Mouse (Mus musculus): Measurements from ENCODE around the gene Hck. TPM values are rescaled to one million over a fixed set of nuclear protein-coding genes. Genes with fewer than 3 reads are reported as not detected.
A peak's percentile ranks its signal among the peaks of the same experiment; 100 is the strongest.

Hck gene
- polyA plus RNA-seq, 1 experiment from 2014 or later: 1.9 TPM

GRCm38 (mm10) chr2:153157270-153157669 lies 49.0 kb downstream of the Hck start:
- Histone ChIP-seq H3K9me3 (replicated peaks) (no peaks in the 10 kb centered on the region), H3K4me1 (replicated peaks) (peaks cover 4% of the 10 kb centered on the region), H3K9ac (no peak overlapping the region), H3K4me2 (no peak overlapping the region), H3K27ac (no peak overlapping the region), H3K27me3 (no peaks in the 10 kb centered on the region), H3K36me3 (no peaks in the 10 kb centered on the region), H3K4me3 (no peak overlapping the region)
- 76% methylated on average over 3 of the region's 3 CpGs for WGBS
- ATAC-seq (replicated peaks; ENCODE audit: insufficient number of reproducible peaks, insufficient read depth, low FRiP score, low read depth): no peak

GRCm38 (mm10) chr2:153160133-153160532 lies 51.9 kb downstream of the Hck start:
- Histone ChIP-seq H3K9ac (no peak overlapping the region), H3K27ac (no peak overlapping the region), H3K36me3 (no peaks in the 10 kb centered on the region), H3K9me3 (replicated peaks) (no peaks in the 10 kb centered on the region), H3K4me1 (replicated peaks) (peaks cover 13% of the 10 kb centered on the region), H3K4me3 (no peak overlapping the region), H3K27me3 (no peaks in the 10 kb centered on the region), H3K4me2 (no peak overlapping the region)
- WGBS: 80% methylated on average over 5 of the region's 5 CpGs
- ATAC-seq (replicated peaks; ENCODE audit: insufficient number of reproducible peaks, insufficient read depth, low FRiP score, low read depth): no peak

DNA sequence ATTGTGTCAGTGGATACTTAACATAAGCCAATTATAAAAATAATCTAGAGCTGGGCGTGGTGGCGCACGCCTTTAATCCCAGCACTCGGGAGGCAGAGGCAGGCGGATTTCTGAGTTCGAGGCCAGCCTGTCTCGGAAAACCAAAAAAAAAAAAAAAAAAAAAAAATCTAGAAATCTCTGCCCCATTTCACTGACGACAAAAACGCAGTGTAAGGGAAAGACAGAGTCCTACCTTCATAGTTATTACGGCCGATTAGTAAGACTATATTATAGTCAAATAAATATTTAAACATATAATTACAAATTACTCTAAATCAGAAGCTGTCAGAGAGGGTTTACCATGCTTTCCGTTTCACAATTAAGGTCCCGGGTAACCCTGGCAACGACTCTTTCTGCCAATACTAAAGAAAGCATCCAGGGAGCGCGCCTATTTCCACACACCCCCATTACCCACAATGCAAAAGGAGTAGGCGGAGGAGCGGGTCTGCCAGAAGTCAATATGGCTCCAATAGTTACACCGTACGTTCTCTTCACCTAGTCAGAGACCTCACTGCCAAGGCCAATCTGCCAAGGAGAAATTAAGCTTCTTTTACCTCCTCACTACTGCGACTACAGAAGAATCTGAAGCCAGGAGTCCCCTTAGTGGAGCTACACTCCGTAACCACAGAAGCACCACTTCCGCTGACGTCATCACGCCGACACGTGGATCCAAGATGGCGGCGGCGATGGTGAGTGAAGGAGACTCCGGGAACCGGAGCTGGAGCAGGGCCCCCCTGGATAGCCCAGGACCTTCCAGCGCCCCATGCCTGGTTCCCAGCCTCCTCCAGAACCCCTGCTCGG lies 52.8 kb downstream of the Hck start, which contains the start of gene Tm9sf4:
Gene Tm9sf4 (plus strand): TSS at position 460 of the 840 bp plus-strand sequence.
- peak within 1 kb of the TSS; percentile 96 for H3K4me3 ChIP-seq
- H3K4me1 ChIP-seq (replicated peaks): peaks cover 13% of the 10 kb centered on the region
- peak within 1 kb of the TSS; percentile 96 for H3K4me2 ChIP-seq
- ATAC-seq (replicated peaks; ENCODE audit: insufficient number of reproducible peaks, insufficient read depth, low FRiP score, low read depth): peak; percentile 87
- H3K9me3 ChIP-seq (replicated peaks): no peaks in the 10 kb centered on the region
- H3K27me3 ChIP-seq: no peaks in the 10 kb centered on the region
- peak within 1 kb of the TSS; percentile 91 for H3K9ac ChIP-seq
- H3K27ac ChIP-seq: peak within 1 kb of the TSS; percentile 96
- 9% methylated on average over 34 of the region's 34 CpGs for WGBS
- no peaks in the 10 kb centered on the region for H3K36me3 ChIP-seq

GRCm38 (mm10) chr2:153161684-153162080 lies 53.4 kb downstream of the Hck start:
- WGBS: under 1% methylated on average over 16 of the region's 16 CpGs
- peak overlapping the region; percentile 91 for H3K9ac ChIP-seq
- H3K4me1 ChIP-seq (replicated peaks): peaks cover 13% of the 10 kb centered on the region
- H3K36me3 ChIP-seq: no peaks in the 10 kb centered on the region
- no peaks in the 10 kb centered on the region for H3K9me3 ChIP-seq (replicated peaks)
- H3K27me3 ChIP-seq: no peaks in the 10 kb centered on the region
- H3K4me3 ChIP-seq: peak overlapping the region; percentile 96
- H3K27ac ChIP-seq: peak overlapping the region; percentile 96
- peak overlapping the region; percentile 96 for H3K4me2 ChIP-seq
- peak; percentile 41 for ATAC-seq (replicated peaks; ENCODE audit: insufficient number of reproducible peaks, insufficient read depth, low FRiP score, low read depth)

DNA sequence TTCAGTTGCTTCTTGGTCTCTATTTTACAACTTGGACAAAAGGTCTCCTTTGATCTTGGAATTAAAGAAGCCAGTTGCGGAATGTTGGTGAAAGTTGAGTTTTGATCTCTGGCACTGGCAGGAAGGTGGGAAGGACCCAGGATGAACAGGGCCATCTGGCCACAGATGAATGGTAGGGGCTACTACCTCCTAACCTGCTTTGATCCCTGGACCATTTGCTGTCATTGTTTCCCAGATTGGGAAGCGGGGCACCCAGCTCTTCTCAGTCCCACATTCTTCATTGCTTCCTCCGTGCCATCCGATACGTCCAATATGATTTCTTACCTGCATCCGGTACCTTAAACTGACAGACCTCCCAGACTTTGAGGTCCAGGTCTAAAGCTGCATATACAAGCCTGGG lies 58.9 kb downstream of the Hck start:
- Histone ChIP-seq H3K36me3 (no peaks in the 10 kb centered on the region), H3K27me3 (no peaks in the 10 kb centered on the region), H3K4me2 (no peak overlapping the region), H3K9ac (no peak overlapping the region), H3K4me3 (no peak overlapping the region), H3K4me1 (replicated peaks) (peaks cover 17% of the 10 kb centered on the region), H3K27ac (no peak overlapping the region), H3K9me3 (replicated peaks) (no peaks in the 10 kb centered on the region)
- ATAC-seq (replicated peaks; ENCODE audit: insufficient number of reproducible peaks, insufficient read depth, low FRiP score, low read depth): no peak
- 68% methylated on average over 6 of the region's 6 CpGs for WGBS

DNA sequence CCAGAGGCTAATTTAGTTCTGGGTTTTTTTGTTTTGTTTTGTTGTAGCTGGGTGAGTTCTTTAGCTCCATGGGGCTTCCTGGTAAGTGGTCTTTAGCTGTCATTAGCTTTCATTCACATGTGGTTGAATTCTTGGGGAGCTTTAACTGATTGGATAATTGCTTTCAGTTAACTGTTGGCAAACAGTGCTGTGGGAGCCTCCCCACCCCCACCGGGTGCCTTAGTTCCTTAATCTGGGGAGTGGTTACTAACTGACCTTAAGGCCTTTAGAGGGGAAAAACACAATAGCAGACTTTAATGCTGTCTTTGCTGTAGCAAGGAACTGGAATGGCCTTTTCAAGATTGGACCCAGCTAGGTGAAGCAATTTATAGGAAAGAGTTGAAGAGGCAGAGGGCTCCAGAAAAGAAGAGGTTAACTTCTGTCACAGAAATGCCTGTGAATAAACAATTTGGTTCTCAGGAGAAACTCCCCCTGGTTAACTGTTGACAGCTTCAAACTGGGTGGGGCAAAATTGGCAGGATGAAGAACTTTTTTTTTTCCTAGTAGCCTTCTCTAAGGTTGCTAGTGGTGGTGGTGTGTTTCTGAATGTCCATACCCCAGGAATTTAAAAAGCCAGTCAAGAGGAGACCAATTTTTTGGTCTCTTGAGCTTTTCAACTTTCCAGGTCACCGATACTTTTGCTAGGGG lies 60.0 kb downstream of the Hck start:
- Histone ChIP-seq H3K9ac (no peak overlapping the region), H3K4me1 (replicated peaks) (peaks cover 7% of the 10 kb centered on the region), H3K4me2 (no peak overlapping the region), H3K27me3 (no peaks in the 10 kb centered on the region), H3K27ac (no peak overlapping the region), H3K9me3 (replicated peaks) (no peaks in the 10 kb centered on the region), H3K4me3 (no peak overlapping the region), H3K36me3 (no peaks in the 10 kb centered on the region)
- 29% methylated on average over 2 of the region's 2 CpGs for WGBS
- ATAC-seq (replicated peaks; ENCODE audit: insufficient number of reproducible peaks, insufficient read depth, low FRiP score, low read depth): no peak

GRCm38 (mm10) chr2:153170490-153171224 lies 62.4 kb downstream of the Hck start:
- H3K4me2 ChIP-seq: no peak overlapping the region
- ATAC-seq (replicated peaks; ENCODE audit: insufficient number of reproducible peaks, insufficient read depth, low FRiP score, low read depth): no peak
- no peaks in the 10 kb centered on the region for H3K36me3 ChIP-seq
- H3K27ac ChIP-seq: no peak overlapping the region
- H3K9me3 ChIP-seq (replicated peaks): no peaks in the 10 kb centered on the region
- peaks cover 7% of the 10 kb centered on the region for H3K4me1 ChIP-seq (replicated peaks)
- H3K27me3 ChIP-seq: no peaks in the 10 kb centered on the region
- H3K4me3 ChIP-seq: no peak overlapping the region
- WGBS: 70% methylated on average over 9 of the region's 9 CpGs
- H3K9ac ChIP-seq: no peak overlapping the region

- ATAC-seq (replicated peaks; ENCODE audit: insufficient number of reproducible peaks, insufficient read depth, low FRiP score, low read depth): no peak
Observed at GRCm38 (mm10) chr2:153171966-153172365, 63.7 kb downstream of the Hck start.

DNA sequence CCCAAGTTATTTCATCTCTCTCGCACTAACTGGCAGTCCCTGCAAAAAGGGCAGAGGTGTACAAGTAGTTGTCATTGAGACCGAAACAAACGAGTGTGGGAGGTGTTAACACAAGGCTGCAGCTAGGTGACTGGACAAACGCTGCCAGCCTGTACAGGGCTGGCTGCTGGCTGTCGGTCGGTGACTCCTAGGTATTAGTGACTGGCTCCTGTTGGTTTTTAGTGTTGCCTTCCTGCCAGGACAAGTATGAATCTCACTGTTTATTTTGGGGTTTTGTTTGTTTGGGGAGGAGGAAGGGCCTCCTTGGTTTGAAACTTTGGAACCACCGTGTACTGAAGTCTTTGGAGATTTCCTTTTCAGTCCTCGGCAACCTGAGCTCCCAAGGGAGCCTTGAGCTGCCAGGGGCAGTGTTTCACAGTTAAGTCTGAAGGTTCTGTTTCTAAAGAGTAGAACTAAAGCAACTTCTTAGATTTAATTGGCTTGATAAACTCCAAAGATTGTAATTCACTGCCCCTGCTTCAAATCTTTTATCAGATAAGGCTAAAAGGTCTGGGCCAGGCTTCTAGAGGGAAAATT lies 67.8 kb downstream of the Hck start:
- no peak overlapping the region for H3K27ac ChIP-seq
- H3K36me3 ChIP-seq: peaks cover 10% of the 10 kb centered on the region; the same call in 1 of the 2 replicates
- ATAC-seq (replicated peaks; ENCODE audit: insufficient number of reproducible peaks, insufficient read depth, low FRiP score, low read depth): no peak
- no peak overlapping the region for H3K9ac ChIP-seq
- WGBS: 49% methylated on average over 8 of the region's 8 CpGs
- no peaks in the 10 kb centered on the region for H3K9me3 ChIP-seq (replicated peaks)
- H3K4me3 ChIP-seq: no peak overlapping the region
- no peaks in the 10 kb centered on the region for H3K4me1 ChIP-seq (replicated peaks)
- H3K27me3 ChIP-seq: no peaks in the 10 kb centered on the region
- H3K4me2 ChIP-seq: no peak overlapping the region

More at GRCm38 (mm10) chr2:153171966-153172365, 63.7 kb downstream of the Hck start:
- H3K9me3 ChIP-seq (replicated peaks): no peaks in the 10 kb centered on the region
- H3K36me3 ChIP-seq: no peaks in the 10 kb centered on the region
- no peaks in the 10 kb centered on the region for H3K27me3 ChIP-seq
- no peak overlapping the region for H3K9ac ChIP-seq
- H3K4me1 ChIP-seq (replicated peaks): peaks cover 7% of the 10 kb centered on the region
- no peak overlapping the region for H3K4me2 ChIP-seq
- H3K27ac ChIP-seq: no peak overlapping the region
- WGBS: 91% methylated on average over 5 of the region's 5 CpGs
- H3K4me3 ChIP-seq: no peak overlapping the region

GRCm38 (mm10) chr2:153177188-153177587 lies 68.9 kb downstream of the Hck start:
- Histone ChIP-seq H3K27me3 (no peaks in the 10 kb centered on the region), H3K4me3 (no peak overlapping the region), H3K27ac (no peak overlapping the region), H3K9ac (no peak overlapping the region), H3K4me2 (no peak overlapping the region), H3K36me3 (peaks cover 17% of the 10 kb centered on the region), H3K4me1 (replicated peaks) (no peaks in the 10 kb centered on the region), H3K9me3 (replicated peaks) (no peaks in the 10 kb centered on the region)
- WGBS: 93% methylated on average over 3 of the region's 3 CpGs
- no peak for ATAC-seq (replicated peaks; ENCODE audit: insufficient number of reproducible peaks, insufficient read depth, low FRiP score, low read depth)

Data from heart, embryonic 15.5 days (tissue).